9 mouse cellular contexts compared by ENCODE assay signal in genomic region chr15:84315276-84316046, GRCm38 (mm10). TPM values are rescaled to one million over a fixed set of nuclear protein-coding genes. Genes with fewer than 3 reads are reported as not detected.
A peak's percentile ranks its signal among the peaks of the same experiment; 100 is the strongest.
DNase-seq lines count a peak whose midpoint lies in the region; ATAC-seq and TF ChIP-seq lines count a peak whose summit lies in the region.
"Had no signal": no experiment of that assay in that cellular context is flagged by ENCODE, and none has a peak within 500 bp of the region (broad histone marks: within the 10 kb centered on the region; RNA-seq: fewer than 3 reads in every experiment).

No protein-coding gene starts in this region.

- H3K4me1 ChIP-seq in liver, postnatal 0 days (ENCODE audit: insufficient read depth), result peaks cover 40% of the 10 kb centered on the region
- peaks cover 29% of the 10 kb centered on the region for H3K4me1 ChIP-seq in stomach, embryonic 16.5 days (ENCODE audit: control insufficient read depth, insufficient read depth, low read length)

- intact Hi-C loops in heart, postnatal 14 days (cut with DNase I), result no loop called here

- H3K9me3 ChIP-seq in liver, postnatal 0 days (ENCODE audit: low read length), result no peaks in the 10 kb centered on the region
- no peaks in the 10 kb centered on the region for H3K9me3 ChIP-seq in stomach, embryonic 16.5 days (replicated peaks; ENCODE audit: control insufficient read depth, low read length)

- no peak for TF ChIP-seq CTCF in liver, postnatal 0 days (IDR thresholded peaks at IDR 0.05; ENCODE audit: low read depth)

- TF ChIP-seq EP300 in liver, postnatal 0 days (IDR thresholded peaks at IDR 0.05; ENCODE audit: low read depth), result no peak

- DNase-seq in layer of hippocampus, adult 18-20 months (ENCODE audit: low spot score in 2 of 2), result peak; percentile 70 to 80
- DNase-seq in layer of hippocampus, postnatal 25 days (ENCODE audit: extremely low spot score in 1 of 2, low spot score in 1 of 2), result no peak
- peak; percentile 58 for DNase-seq in liver, postnatal 0 days
- no peak for DNase-seq in ovary, adult 18-20 months (ENCODE audit: low spot score)
- DNase-seq in adipocyte (ENCODE audit: low spot score), result no peak
- DNase-seq in heart, postnatal 14 days, result no peak

- H3K27ac ChIP-seq in liver, postnatal 0 days (ENCODE audit: low read depth), result peak overlapping the region; percentile 74
- peak overlapping the region; percentile 4; the same call in 1 of the 2 replicates for H3K27ac ChIP-seq in stomach, embryonic 16.5 days (ENCODE audit: low read length)

- no peaks in the 10 kb centered on the region for H3K27me3 ChIP-seq in liver, postnatal 0 days (ENCODE audit: insufficient read depth, low read length)
- no peaks in the 10 kb centered on the region; the same call in 1 of the 2 replicates for H3K27me3 ChIP-seq in stomach, embryonic 16.5 days (ENCODE audit: control insufficient read depth, insufficient read depth, low read length)

- no peak overlapping the region for H3K9ac ChIP-seq in liver, postnatal 0 days (replicated peaks)
- no peak overlapping the region for H3K9ac ChIP-seq in stomach, embryonic 16.5 days (ENCODE audit: low read length)

- H3K36me3 ChIP-seq in liver, postnatal 0 days (replicated peaks; ENCODE audit: insufficient read depth, low read length), result 0 out of 2 replicates have a peak, but pooled peaks cover 4% of the 10 kb centered on the region
- H3K36me3 ChIP-seq in stomach, embryonic 16.5 days (ENCODE audit: control insufficient read depth, insufficient read depth, low read length), result no peaks in the 10 kb centered on the region

- H3K4me3 ChIP-seq in liver, postnatal 0 days (ENCODE audit: low read depth, low read length), result no peak overlapping the region
- no peak overlapping the region for H3K4me3 ChIP-seq in stomach, embryonic 16.5 days (replicated peaks; ENCODE audit: low read length)
- H3K4me3 ChIP-seq: myocyte had no signal

- peak; percentile 25 to 58; a peak in 3 of 4 replicates for ATAC-seq in hematopoietic stem cell, adult 5-6 weeks (replicated peaks in 1 of 2; ENCODE audit: insufficient read depth in 1 of 2, low FRiP score in 2 of 2, low TSS enrichment in 1 of 2, low read depth in 1 of 2, poor library complexity in 2 of 2, severe bottlenecking in 2 of 2)
- peak; percentile 26; the same call in 1 of the 2 replicates for ATAC-seq in liver, postnatal 0 days
- peak; percentile 30; the same call in 1 of the 2 replicates for ATAC-seq in stomach, embryonic 16.5 days (ENCODE audit: insufficient read depth, low FRiP score)

- H3K4me2 ChIP-seq in liver, postnatal 0 days (ENCODE audit: low read depth, low read length), result peak overlapping the region; percentile 28; the same call in 1 of the 2 replicates
- no peak overlapping the region for H3K4me2 ChIP-seq in stomach, embryonic 16.5 days (ENCODE audit: low read depth, low read length)

- WGBS in liver, postnatal 0 days (ENCODE audit: insufficient replicate concordance), result 56% methylated on average over 15 of the region's 15 CpGs
- 35% methylated on average over 15 of the region's 15 CpGs for WGBS in stomach, embryonic 16.5 days

RNA-seq across cellular contexts. Expression of gene Parvg, which starts 8.4 kb away (rescaled TPM):
- total RNA-seq in layer of hippocampus, adult 18-20 months (2021), result 10 to 100 TPM; 23.9 TPM
- total RNA-seq in layer of hippocampus, postnatal 25 days (2021), result 10 to 100 TPM; 15.8 to 19.2 TPM
- 208 and 229 TPM in 2 replicates for total RNA-seq in hematopoietic stem cell, adult 5-6 weeks (2017)
- 11.9 and 13.4 TPM in 2 replicates for polyA plus RNA-seq in liver, postnatal 0 days (2015; fragmentation: Nextera tagmentation; extraction: Ambion mirVana)
- 3.7 and 4.3 TPM in 2 replicates for polyA plus RNA-seq in stomach, embryonic 16.5 days (2015; fragmentation: Nextera tagmentation; extraction: Ambion mirVana)
- 1 to 10 TPM; 2.1 to 5.2 TPM for total RNA-seq in heart, postnatal 14 days (2021)

Comparison
In these comparisons a context has a peak if more than half of its experiments do, and no peak if none do; other contexts are left out.
1. DNase-seq: peak in layer of hippocampus, adult 18-20 months (2 of 2) and liver, postnatal 0 days (single experiment); none in layer of hippocampus, postnatal 25 days (0 of 2), ovary, adult 18-20 months (single experiment), adipocyte (single experiment) and heart, postnatal 14 days (0 of 2).
2. Peak in every context shown above with its lines, with median percentiles within 50 percentile points of each other: ATAC-seq.